Mouse (Mus musculus): ENCODE results near the gene Kctd7. TPM values are rescaled to one million over a fixed set of nuclear protein-coding genes. Genes with fewer than 3 reads are reported as not detected.

The Kctd7 gene
- total and polyA plus RNA-seq, 3 experiments, result 6.9 to 10.3 (median 10.3) TPM

DNA sequence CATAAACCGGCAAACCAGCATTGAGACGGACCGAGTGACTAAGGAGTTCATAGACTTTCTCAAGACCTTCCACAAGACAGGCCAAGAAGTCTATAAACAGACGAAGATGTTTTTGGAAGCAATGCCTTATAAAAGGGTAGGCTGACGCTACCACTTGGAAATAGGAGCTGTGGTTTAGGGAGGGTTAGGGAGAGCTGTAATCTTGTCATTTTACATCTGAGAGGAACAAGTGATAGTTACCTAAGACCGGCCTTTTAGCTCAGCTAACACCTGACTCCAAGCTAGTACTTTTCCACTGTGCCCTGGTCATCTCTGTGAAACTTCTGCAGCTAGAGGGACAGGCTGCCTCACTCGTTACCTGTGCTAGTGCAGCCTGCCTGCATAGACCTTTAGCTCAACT, 53.3 kb downstream of the Kctd7 start:
- H3K4me3 ChIP-seq (ENCODE audit: low read depth, low read length), result no peak overlapping the region
- DNase-seq (ENCODE audit: low spot score) (no peak), ATAC-seq (ENCODE audit: extremely low read depth, insufficient number of reproducible peaks, low FRiP score, poor library complexity, severe bottlenecking) (no peak)
- peaks cover 92% of the 10 kb centered on the region for H3K36me3 ChIP-seq (replicated peaks)
- TF ChIP-seq TAL1 (conservative IDR thresholded peaks at IDR 0.05; ENCODE audit: low read depth, low read length) (no peak), GATA2 (IDR thresholded peaks at IDR 0.05; ENCODE audit: borderline replicate concordance, low read depth, low read length) (no peak), GATA1 (IDR thresholded peaks at IDR 0.05; ENCODE audit: borderline replicate concordance, low read length) (no peak), CTCF (IDR thresholded peaks at IDR 0.05; ENCODE audit: low read depth, low read length) (no peak), POLR2AphosphoS5 (IDR thresholded peaks at IDR 0.05; ENCODE audit: insufficient replicate concordance, low read depth, low read length) (no peak)
- H3K9me3 ChIP-seq (replicated peaks), result no peaks in the 10 kb centered on the region
- no peaks in the 10 kb centered on the region for H3K27me3 ChIP-seq (ENCODE audit: insufficient read depth, low read length)
- H3K4me1 ChIP-seq (ENCODE audit: insufficient read depth, low read depth, low read length), result peaks cover 10% of the 10 kb centered on the region

DNA sequence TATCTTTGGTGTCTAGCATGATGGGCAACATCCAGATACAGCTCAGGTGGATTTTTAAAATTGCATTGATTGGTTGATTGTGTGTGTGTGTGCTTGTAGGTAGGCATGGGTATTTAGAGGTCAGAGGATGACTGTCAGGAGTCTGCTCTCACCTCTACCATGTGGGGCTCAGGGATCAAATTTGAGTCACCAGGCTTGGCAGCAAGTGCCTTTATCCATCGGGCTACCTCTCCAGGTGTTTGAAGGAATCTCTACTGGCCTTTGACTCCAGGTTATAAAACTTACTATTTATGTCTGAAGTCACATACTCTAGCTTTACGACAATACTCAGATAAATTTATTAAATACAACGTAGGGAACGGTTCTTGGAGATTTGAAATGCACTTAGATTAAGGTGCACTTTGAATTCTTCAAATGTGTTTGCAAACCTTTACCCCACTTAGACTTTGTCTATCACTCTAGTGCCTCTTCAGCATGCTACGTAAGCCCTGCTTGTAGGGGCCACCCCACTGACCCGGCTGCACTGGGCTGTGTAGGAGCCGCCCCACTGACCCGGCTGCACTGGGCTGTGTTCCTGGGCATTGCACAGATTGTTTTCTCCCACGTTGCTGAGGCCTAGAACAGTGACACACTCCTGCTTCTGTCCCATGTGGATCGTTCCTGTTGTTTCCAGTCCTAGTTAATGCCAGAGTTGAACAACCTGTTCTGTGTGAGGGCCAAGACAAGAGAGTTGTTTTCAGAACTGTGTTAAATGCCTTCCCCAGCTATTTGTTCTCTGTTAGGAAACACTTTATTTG, 55.8 kb downstream of the Kctd7 start:
- Histone ChIP-seq H3K4me1 (ENCODE audit: insufficient read depth, low read depth, low read length) (peaks cover 25% of the 10 kb centered on the region), H3K9me3 (replicated peaks) (no peaks in the 10 kb centered on the region), H3K27me3 (ENCODE audit: insufficient read depth, low read length) (no peaks in the 10 kb centered on the region), H3K4me3 (ENCODE audit: low read depth, low read length) (no peak overlapping the region), H3K36me3 (replicated peaks) (peaks cover 86% of the 10 kb centered on the region)
- ATAC-seq (ENCODE audit: extremely low read depth, insufficient number of reproducible peaks, low FRiP score, poor library complexity, severe bottlenecking) (no peak), DNase-seq (ENCODE audit: low spot score) (no peak)
- no peak for TF ChIP-seq TAL1 (conservative IDR thresholded peaks at IDR 0.05; ENCODE audit: low read depth, low read length)
- no peak for TF ChIP-seq CTCF (IDR thresholded peaks at IDR 0.05; ENCODE audit: low read depth, low read length)
- TF ChIP-seq GATA1 (IDR thresholded peaks at IDR 0.05; ENCODE audit: borderline replicate concordance, low read length), result no peak

DNA sequence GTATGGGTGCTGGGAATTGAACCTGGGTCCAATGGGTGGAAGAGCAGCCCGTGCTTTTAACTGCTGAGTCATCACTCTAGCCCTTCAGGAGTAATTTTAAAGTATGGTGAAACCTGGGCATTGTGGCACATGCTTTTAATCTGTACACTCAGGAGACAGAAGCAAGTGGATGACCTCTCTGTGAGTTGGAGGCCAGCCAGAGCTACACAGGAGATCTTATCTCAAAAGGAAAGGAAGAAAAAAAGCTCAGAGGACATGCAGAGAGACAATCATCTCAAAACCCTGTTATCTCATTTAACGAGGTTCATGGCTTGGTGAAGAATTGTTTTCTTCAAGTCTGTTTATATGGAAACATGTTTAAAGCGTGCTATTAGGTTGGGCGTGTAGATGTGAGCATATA, 59.3 kb downstream of the Kctd7 start:
- no peaks in the 10 kb centered on the region for H3K9me3 ChIP-seq (replicated peaks)

DNA sequence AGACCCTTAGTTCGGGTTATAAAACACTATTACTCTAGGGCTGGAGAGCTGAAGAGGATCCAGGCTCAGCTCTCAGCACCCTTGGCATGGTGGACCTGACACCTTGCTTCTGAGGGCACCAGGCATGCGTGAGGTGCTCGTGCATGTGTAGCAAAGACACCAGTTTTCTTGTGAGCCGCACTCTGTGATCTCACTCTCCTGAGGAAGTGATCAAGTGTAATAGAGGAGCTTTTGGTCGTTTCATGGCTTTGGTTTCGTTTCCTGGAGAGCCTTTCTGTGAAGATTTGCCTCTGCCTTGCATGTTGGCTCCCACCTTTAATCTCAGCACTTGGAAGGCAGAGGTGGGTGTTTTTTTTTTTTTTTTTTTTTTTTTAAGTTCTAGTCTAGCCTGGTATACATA, 59.9 kb downstream of the Kctd7 start:
- H3K9me3 ChIP-seq (replicated peaks), result no peaks in the 10 kb centered on the region
- peaks cover 82% of the 10 kb centered on the region for H3K36me3 ChIP-seq (replicated peaks)
- H3K27me3 ChIP-seq (ENCODE audit: insufficient read depth, low read length), result no peaks in the 10 kb centered on the region
- no peak for DNase-seq (ENCODE audit: low spot score)
- no peak for ATAC-seq (ENCODE audit: extremely low read depth, insufficient number of reproducible peaks, low FRiP score, poor library complexity, severe bottlenecking)
- no peak for TF ChIP-seq TAL1 (conservative IDR thresholded peaks at IDR 0.05; ENCODE audit: low read depth, low read length)
- TF ChIP-seq GATA2 (IDR thresholded peaks at IDR 0.05; ENCODE audit: borderline replicate concordance, low read depth, low read length), result no peak
- TF ChIP-seq POLR2AphosphoS5 (IDR thresholded peaks at IDR 0.05; ENCODE audit: insufficient replicate concordance, low read depth, low read length), result no peak
- no peak for TF ChIP-seq GATA1 (IDR thresholded peaks at IDR 0.05; ENCODE audit: borderline replicate concordance, low read length)
- TF ChIP-seq CTCF (IDR thresholded peaks at IDR 0.05; ENCODE audit: low read depth, low read length), result no peak
- H3K4me3 ChIP-seq (ENCODE audit: low read depth, low read length), result no peak overlapping the region
- H3K4me1 ChIP-seq (ENCODE audit: insufficient read depth, low read depth, low read length), result peaks cover 21% of the 10 kb centered on the region

More for the DNA sequence above, 59.3 kb downstream of the Kctd7 start:
- Histone ChIP-seq H3K4me3 (ENCODE audit: low read depth, low read length) (no peak overlapping the region), H3K4me1 (ENCODE audit: insufficient read depth, low read depth, low read length) (peaks cover 21% of the 10 kb centered on the region), H3K27me3 (ENCODE audit: insufficient read depth, low read length) (no peaks in the 10 kb centered on the region), H3K36me3 (replicated peaks) (peaks cover 82% of the 10 kb centered on the region)
- DNase-seq (ENCODE audit: low spot score) (no peak), ATAC-seq (ENCODE audit: extremely low read depth, insufficient number of reproducible peaks, low FRiP score, poor library complexity, severe bottlenecking) (peak; percentile 66)
- TF ChIP-seq GATA1 (IDR thresholded peaks at IDR 0.05; ENCODE audit: borderline replicate concordance, low read length) (no peak), TAL1 (conservative IDR thresholded peaks at IDR 0.05; ENCODE audit: low read depth, low read length) (no peak), CTCF (IDR thresholded peaks at IDR 0.05; ENCODE audit: low read depth, low read length) (no peak), GATA2 (IDR thresholded peaks at IDR 0.05; ENCODE audit: borderline replicate concordance, low read depth, low read length) (no peak), POLR2AphosphoS5 (IDR thresholded peaks at IDR 0.05; ENCODE audit: insufficient replicate concordance, low read depth, low read length) (no peak)

Other genes with a start within 250 kb of the Kctd7 start
- gene Zbed5, start 249.1 kb upstream of the Kctd7 start, total RNA-seq (2014; fragmentation: Nextera tagmentation), result 5.2 and 6.9 TPM in 2 replicates
- 0.99 and 1.4 TPM in 2 replicates for gene Zbed5, start 249.1 kb upstream of the Kctd7 start, total RNA-seq (2017)
- gene Zbed5, start 249.1 kb upstream of the Kctd7 start, polyA plus RNA-seq (2012), result 0.67 and 1.3 TPM in 2 replicates
- not detected in 2 replicates for gene Phkg1, start 246.3 kb upstream of the Kctd7 start, total RNA-seq (2014; fragmentation: Nextera tagmentation)
- 0.33 and 0.46 TPM in 2 replicates for gene Phkg1, start 246.3 kb upstream of the Kctd7 start, total RNA-seq (2017)
- gene Phkg1, start 246.3 kb upstream of the Kctd7 start, polyA plus RNA-seq (2012), result 0.03 TPM in 1 of 2 replicates, not detected in the other
- 4.0 and 11.2 TPM in 2 replicates for gene Nupr1l, start 236.3 kb upstream of the Kctd7 start, total RNA-seq (2014; fragmentation: Nextera tagmentation)
- gene Nupr1l, start 236.3 kb upstream of the Kctd7 start, total RNA-seq (2017), result 4.0 and 8.7 TPM in 2 replicates
- gene Nupr1l, start 236.3 kb upstream of the Kctd7 start, polyA plus RNA-seq (2012), result 1.2 TPM in 2 replicates
- 122 and 152 TPM in 2 replicates for gene Vkorc1l1, start 202.9 kb upstream of the Kctd7 start, total RNA-seq (2014; fragmentation: Nextera tagmentation)
- 76.7 and 90.2 TPM in 2 replicates for gene Vkorc1l1, start 202.9 kb upstream of the Kctd7 start, total RNA-seq (2017)
- gene Vkorc1l1, start 202.9 kb upstream of the Kctd7 start, polyA plus RNA-seq (2012), result 21.6 and 24.1 TPM in 2 replicates
- 53.6 and 54.1 TPM in 2 replicates for gene Gusb, start 141.8 kb upstream of the Kctd7 start, total RNA-seq (2014; fragmentation: Nextera tagmentation)
- gene Gusb, start 141.8 kb upstream of the Kctd7 start, total RNA-seq (2017), result 68.0 and 74.6 TPM in 2 replicates
- 19.5 and 21.9 TPM in 2 replicates for gene Gusb, start 141.8 kb upstream of the Kctd7 start, polyA plus RNA-seq (2012)
- 32.8 and 48.6 TPM in 2 replicates for gene Asl, start 115.6 kb upstream of the Kctd7 start, total RNA-seq (2014; fragmentation: Nextera tagmentation)
- gene Asl, start 115.6 kb upstream of the Kctd7 start, total RNA-seq (2017), result 29.4 and 34.2 TPM in 2 replicates
- 22.6 and 23.9 TPM in 2 replicates for gene Asl, start 115.6 kb upstream of the Kctd7 start, polyA plus RNA-seq (2012)
- gene Crcp, start 115.6 kb upstream of the Kctd7 start, total RNA-seq (2014; fragmentation: Nextera tagmentation), result 86.2 and 94.0 TPM in 2 replicates
- gene Crcp, start 115.6 kb upstream of the Kctd7 start, total RNA-seq (2017), result 45.0 and 46.7 TPM in 2 replicates
- 10.2 and 12.4 TPM in 2 replicates for gene Crcp, start 115.6 kb upstream of the Kctd7 start, polyA plus RNA-seq (2012)
- not detected in 2 replicates for gene Tpst1, start 71.5 kb upstream of the Kctd7 start, total RNA-seq (2014; fragmentation: Nextera tagmentation)
- gene Tpst1, start 71.5 kb upstream of the Kctd7 start, total RNA-seq (2017), result 0.22 and 0.58 TPM in 2 replicates
- not detected in 2 replicates for gene Tpst1, start 71.5 kb upstream of the Kctd7 start, polyA plus RNA-seq (2012)
- 44.0 and 48.2 TPM in 2 replicates for gene Rabgef1, start 26.9 kb downstream of the Kctd7 start, total RNA-seq (2014; fragmentation: Nextera tagmentation)
- 52.9 and 80.4 TPM in 2 replicates for gene Rabgef1, start 26.9 kb downstream of the Kctd7 start, total RNA-seq (2017)
- 18.5 and 23.4 TPM in 2 replicates for gene Rabgef1, start 26.9 kb downstream of the Kctd7 start, polyA plus RNA-seq (2012)
- 62.4 and 63.5 TPM in 2 replicates for gene Tmem248, start 72.2 kb downstream of the Kctd7 start, total RNA-seq (2014; fragmentation: Nextera tagmentation)
- 39.4 and 40.6 TPM in 2 replicates for gene Tmem248, start 72.2 kb downstream of the Kctd7 start, total RNA-seq (2017)
- 27.3 and 34.6 TPM in 2 replicates for gene Tmem248, start 72.2 kb downstream of the Kctd7 start, polyA plus RNA-seq (2012)
- gene Sbds, start 110.7 kb downstream of the Kctd7 start, total RNA-seq (2014; fragmentation: Nextera tagmentation), result 112 and 123 TPM in 2 replicates
- 76.1 and 91.8 TPM in 2 replicates for gene Sbds, start 110.7 kb downstream of the Kctd7 start, total RNA-seq (2017)
- gene Sbds, start 110.7 kb downstream of the Kctd7 start, polyA plus RNA-seq (2012), result 18.9 and 28.1 TPM in 2 replicates
- gene Tyw1, start 110.8 kb downstream of the Kctd7 start, total RNA-seq (2014; fragmentation: Nextera tagmentation), result 27.2 and 29.0 TPM in 2 replicates
- gene Tyw1, start 110.8 kb downstream of the Kctd7 start, total RNA-seq (2017), result 26.3 and 26.7 TPM in 2 replicates
- 6.5 and 6.7 TPM in 2 replicates for gene Tyw1, start 110.8 kb downstream of the Kctd7 start, polyA plus RNA-seq (2012)
- gene Caln1, start 224.6 kb downstream of the Kctd7 start, total RNA-seq (2014; fragmentation: Nextera tagmentation), result not detected in 2 replicates
- gene Caln1, start 224.6 kb downstream of the Kctd7 start, total RNA-seq (2017), result 0.06 and 0.11 TPM in 2 replicates
- gene Caln1, start 224.6 kb downstream of the Kctd7 start, polyA plus RNA-seq (2012), result not detected in 2 replicates
- gene A330070K13Rik, start 239.8 kb downstream of the Kctd7 start, total RNA-seq (2014; fragmentation: Nextera tagmentation), result not detected in 2 replicates
- gene A330070K13Rik, start 239.8 kb downstream of the Kctd7 start, total RNA-seq (2017), result not detected in 2 replicates
- not detected in 2 replicates for gene A330070K13Rik, start 239.8 kb downstream of the Kctd7 start, polyA plus RNA-seq (2012)

Measured in G1E (cell line).